Mouse (Mus musculus): ENCODE measurements around the gene Cnot11.

- TF ChIP-seq CTCF (IDR thresholded peaks at IDR 0.05; ENCODE audit: control insufficient read depth, insufficient read depth, low read length) (no peak), POLR2A (IDR thresholded peaks at IDR 0.05; ENCODE audit: borderline replicate concordance, control insufficient read depth, low read depth, low read length) (no peak)
These were observed 22.6 kb upstream of the Cnot11 start for GRCm38 (mm10) chr1:39512183-39512582.
